8 mouse cellular contexts compared by ENCODE assay signal in genomic region chr11:102225221-102225620, GRCm38 (mm10). TPM values are rescaled to one million over a fixed set of nuclear protein-coding genes. Genes with fewer than 3 reads are reported as not detected.
DNase-seq lines count a peak whose midpoint lies in the region; ATAC-seq lines count a peak whose summit lies in the region.
"Had no signal": no experiment of that assay in that cellular context is flagged by ENCODE, and none has a peak within 500 bp of the region (broad histone marks: within the 10 kb centered on the region; RNA-seq: fewer than 3 reads in every experiment).

No protein-coding gene starts in this region.

- DNase-seq in liver, embryonic 11.5 days (ENCODE audit: low spot score) = no peak
- DNase-seq in fibroblast of lung, adult 2 months (ENCODE audit: low read depth) = peak; percentile 73
- no peak for DNase-seq in kidney, adult 8-10 months
- DNase-seq: spleen, adult 18-20 months had no signal

- no peaks in the 10 kb centered on the region for H3K36me3 ChIP-seq in liver, embryonic 12.5 days
- H3K36me3 ChIP-seq in liver, embryonic 11.5 days (ENCODE audit: control insufficient read depth, insufficient read depth, low read length) = no peaks in the 10 kb centered on the region
- no peaks in the 10 kb centered on the region for H3K36me3 ChIP-seq in hindbrain, embryonic 16.5 days (ENCODE audit: control insufficient read depth, insufficient read depth, low read length)
- H3K36me3 ChIP-seq in neural tube, embryonic 14.5 days (ENCODE audit: control insufficient read depth, insufficient read depth, low read length) = 0 out of 2 replicates have a peak, but pooled peaks cover 3% of the 10 kb centered on the region

- WGBS in liver, embryonic 12.5 days (ENCODE audit: insufficient replicate concordance) = 63% methylated on average over 5 of the region's 5 CpGs
- 72% methylated on average over 5 of the region's 5 CpGs for WGBS in liver, embryonic 11.5 days
- 62% methylated on average over 5 of the region's 5 CpGs for WGBS in hindbrain, embryonic 16.5 days
- WGBS in neural tube, embryonic 14.5 days = 72% methylated on average over 5 of the region's 5 CpGs

- H3K4me2 ChIP-seq in liver, embryonic 12.5 days = peak overlapping the region; percentile 60
- H3K4me2 ChIP-seq in liver, embryonic 11.5 days = no peak overlapping the region; the same call in 1 of the 2 replicates
- H3K4me2 ChIP-seq in hindbrain, embryonic 16.5 days (ENCODE audit: low read length) = peak overlapping the region; percentile 51
- H3K4me2 ChIP-seq in neural tube, embryonic 14.5 days (ENCODE audit: low read depth, low read length) = peak overlapping the region; percentile 35; the same call in 1 of the 2 replicates

- H3K27me3 ChIP-seq in liver, embryonic 12.5 days (replicated peaks) = peaks cover 64% of the 10 kb centered on the region
- peaks cover 12% of the 10 kb centered on the region; the same call in 1 of the 2 replicates for H3K27me3 ChIP-seq in liver, embryonic 11.5 days (replicated peaks; ENCODE audit: control insufficient read depth, insufficient read depth, low read length)
- no peaks in the 10 kb centered on the region for H3K27me3 ChIP-seq in hindbrain, embryonic 16.5 days (replicated peaks; ENCODE audit: control insufficient read depth, insufficient read depth, low read length)
- H3K27me3 ChIP-seq in neural tube, embryonic 14.5 days (ENCODE audit: control insufficient read depth, insufficient read depth, low read length) = no peaks in the 10 kb centered on the region

- ATAC-seq in liver, embryonic 12.5 days = no peak
- no peak for ATAC-seq in liver, embryonic 11.5 days (replicated peaks; ENCODE audit: low FRiP score)
- no peak for ATAC-seq in hindbrain, embryonic 16.5 days
- no peak for ATAC-seq in neural tube, embryonic 14.5 days (ENCODE audit: low read depth)
- no peak for ATAC-seq in erythroid progenitor cell, adult 5-6 weeks (replicated peaks; ENCODE audit: low FRiP score, poor library complexity, severe bottlenecking)

- no peak overlapping the region for H3K9ac ChIP-seq in liver, embryonic 12.5 days
- no peak overlapping the region for H3K9ac ChIP-seq in liver, embryonic 11.5 days (ENCODE audit: low read depth, low read length)
- peak overlapping the region; percentile 45; the same call in 1 of the 2 replicates for H3K9ac ChIP-seq in hindbrain, embryonic 16.5 days (ENCODE audit: low read depth, low read length)
- no peak overlapping the region for H3K9ac ChIP-seq in neural tube, embryonic 14.5 days (replicated peaks; ENCODE audit: low read depth, low read length)

- no peaks in the 10 kb centered on the region for H3K9me3 ChIP-seq in liver, embryonic 12.5 days (replicated peaks)
- no peaks in the 10 kb centered on the region for H3K9me3 ChIP-seq in liver, embryonic 11.5 days (ENCODE audit: control insufficient read depth, low read length)
- no peaks in the 10 kb centered on the region for H3K9me3 ChIP-seq in hindbrain, embryonic 16.5 days (ENCODE audit: control insufficient read depth, low read length)
- no peaks in the 10 kb centered on the region for H3K9me3 ChIP-seq in neural tube, embryonic 14.5 days (ENCODE audit: control insufficient read depth, low read length)

- no peak overlapping the region; the same call in 1 of the 2 replicates for H3K4me3 ChIP-seq in liver, embryonic 12.5 days
- H3K4me3 ChIP-seq in liver, embryonic 11.5 days (ENCODE audit: low read depth, low read length) = no peak overlapping the region
- H3K4me3 ChIP-seq in hindbrain, embryonic 16.5 days (ENCODE audit: low read length) = no peak overlapping the region
- H3K4me3 ChIP-seq in neural tube, embryonic 14.5 days (ENCODE audit: low read depth, low read length) = no peak overlapping the region

- peaks cover 78% of the 10 kb centered on the region for H3K4me1 ChIP-seq in liver, embryonic 12.5 days
- H3K4me1 ChIP-seq in liver, embryonic 11.5 days (replicated peaks; ENCODE audit: control insufficient read depth, insufficient read depth, low read length) = peaks cover 55% of the 10 kb centered on the region
- H3K4me1 ChIP-seq in hindbrain, embryonic 16.5 days (ENCODE audit: control insufficient read depth, insufficient read depth, low read depth, low read length) = peaks cover 51% of the 10 kb centered on the region
- H3K4me1 ChIP-seq in neural tube, embryonic 14.5 days (ENCODE audit: control insufficient read depth, insufficient read depth, low read length) = peaks cover 47% of the 10 kb centered on the region

- H3K27ac ChIP-seq in liver, embryonic 12.5 days = no peak overlapping the region
- H3K27ac ChIP-seq in liver, embryonic 11.5 days (ENCODE audit: low read depth, low read length) = no peak overlapping the region
- no peak overlapping the region for H3K27ac ChIP-seq in hindbrain, embryonic 16.5 days (ENCODE audit: low read depth, low read length)
- no peak overlapping the region for H3K27ac ChIP-seq in neural tube, embryonic 14.5 days (ENCODE audit: low read depth, low read length)

RNA-seq across cellular contexts. Expression of gene Hdac5, which starts 4.7 kb away (rescaled TPM):
- 21.7 and 23.1 TPM in 2 replicates for polyA plus RNA-seq in liver, embryonic 12.5 days (2016; fragmentation: Nextera tagmentation; extraction: Ambion mirVana)
- 23.8 and 26.0 TPM in 2 replicates for polyA plus RNA-seq in liver, embryonic 11.5 days (2014; fragmentation: Nextera tagmentation; extraction: Ambion mirVana)
- 75.8 and 83.0 TPM in 2 replicates for polyA plus RNA-seq in hindbrain, embryonic 16.5 days (2015; fragmentation: Nextera tagmentation; extraction: Ambion mirVana)
- 44.2 and 47.3 TPM in 2 replicates for polyA plus RNA-seq in neural tube, embryonic 14.5 days (2014; fragmentation: Nextera tagmentation; extraction: Ambion mirVana)
- 11.9 and 36.9 TPM in 2 replicates for total RNA-seq in erythroid progenitor cell, adult 5-6 weeks (2015; ENCODE audit: low replicate concordance)
- 6.4 and 9.9 TPM in 2 replicates for total RNA-seq in erythroid progenitor cell, adult 5-6 weeks (2017; ENCODE audit: low replicate concordance)

RNA-seq across cellular contexts. Expression of gene BC030867, which starts 23.5 kb away (rescaled TPM):
- polyA plus RNA-seq in liver, embryonic 12.5 days (2016; fragmentation: Nextera tagmentation; extraction: Ambion mirVana) = 19.5 and 19.7 TPM in 2 replicates
- 28.2 and 29.4 TPM in 2 replicates for polyA plus RNA-seq in liver, embryonic 11.5 days (2014; fragmentation: Nextera tagmentation; extraction: Ambion mirVana)
- 2.9 and 3.6 TPM in 2 replicates for polyA plus RNA-seq in hindbrain, embryonic 16.5 days (2015; fragmentation: Nextera tagmentation; extraction: Ambion mirVana)
- 1.4 and 1.5 TPM in 2 replicates for polyA plus RNA-seq in neural tube, embryonic 14.5 days (2014; fragmentation: Nextera tagmentation; extraction: Ambion mirVana)
- total RNA-seq in erythroid progenitor cell, adult 5-6 weeks (2015; ENCODE audit: low replicate concordance) = 26.7 and 30.2 TPM in 2 replicates
- 14.4 and 14.5 TPM in 2 replicates for total RNA-seq in erythroid progenitor cell, adult 5-6 weeks (2017; ENCODE audit: low replicate concordance)

RNA-seq across cellular contexts. Expression of gene G6pc3, which starts 35.8 kb away (rescaled TPM):
- 18.0 and 19.7 TPM in 2 replicates for polyA plus RNA-seq in liver, embryonic 12.5 days (2016; fragmentation: Nextera tagmentation; extraction: Ambion mirVana)
- polyA plus RNA-seq in liver, embryonic 11.5 days (2014; fragmentation: Nextera tagmentation; extraction: Ambion mirVana) = 38.8 and 39.5 TPM in 2 replicates
- polyA plus RNA-seq in hindbrain, embryonic 16.5 days (2015; fragmentation: Nextera tagmentation; extraction: Ambion mirVana) = 44.3 and 45.9 TPM in 2 replicates
- 32.5 and 42.5 TPM in 2 replicates for polyA plus RNA-seq in neural tube, embryonic 14.5 days (2014; fragmentation: Nextera tagmentation; extraction: Ambion mirVana)
- 4.0 and 14.3 TPM in 2 replicates for total RNA-seq in erythroid progenitor cell, adult 5-6 weeks (2015; ENCODE audit: low replicate concordance)
- 4.4 and 8.6 TPM in 2 replicates for total RNA-seq in erythroid progenitor cell, adult 5-6 weeks (2017; ENCODE audit: low replicate concordance)

RNA-seq across cellular contexts. Expression of gene Lsm12, which starts 40.1 kb away (rescaled TPM):
- 84.3 and 85.8 TPM in 2 replicates for polyA plus RNA-seq in liver, embryonic 12.5 days (2016; fragmentation: Nextera tagmentation; extraction: Ambion mirVana)
- polyA plus RNA-seq in liver, embryonic 11.5 days (2014; fragmentation: Nextera tagmentation; extraction: Ambion mirVana) = 80.1 and 83.2 TPM in 2 replicates
- 99.0 and 116 TPM in 2 replicates for polyA plus RNA-seq in hindbrain, embryonic 16.5 days (2015; fragmentation: Nextera tagmentation; extraction: Ambion mirVana)
- 74.4 and 77.5 TPM in 2 replicates for polyA plus RNA-seq in neural tube, embryonic 14.5 days (2014; fragmentation: Nextera tagmentation; extraction: Ambion mirVana)
- total RNA-seq in erythroid progenitor cell, adult 5-6 weeks (2015; ENCODE audit: low replicate concordance) = 60.8 and 82.5 TPM in 2 replicates
- 28.0 and 39.7 TPM in 2 replicates for total RNA-seq in erythroid progenitor cell, adult 5-6 weeks (2017; ENCODE audit: low replicate concordance)

RNA-seq across cellular contexts. Expression of gene Asb16, which starts 43.3 kb away (rescaled TPM):
- polyA plus RNA-seq in liver, embryonic 12.5 days (2016; fragmentation: Nextera tagmentation; extraction: Ambion mirVana) = 0.05 TPM in 1 of 2 replicates, not detected in the other
- 0.05 and 0.12 TPM in 2 replicates for polyA plus RNA-seq in liver, embryonic 11.5 days (2014; fragmentation: Nextera tagmentation; extraction: Ambion mirVana)
- polyA plus RNA-seq in hindbrain, embryonic 16.5 days (2015; fragmentation: Nextera tagmentation; extraction: Ambion mirVana) = 0.09 and 0.11 TPM in 2 replicates
- 0.12 and 0.23 TPM in 2 replicates for polyA plus RNA-seq in neural tube, embryonic 14.5 days (2014; fragmentation: Nextera tagmentation; extraction: Ambion mirVana)
- total RNA-seq in erythroid progenitor cell, adult 5-6 weeks (2015; ENCODE audit: low replicate concordance) = not detected in 2 replicates
- not detected in 2 replicates for total RNA-seq in erythroid progenitor cell, adult 5-6 weeks (2017; ENCODE audit: low replicate concordance)
